Mouse (Mus musculus) bone marrow, adult 2 months (tissue): ENCODE data around the gene Gpr146.

Experiments used
- CTCF ChIP-seq: fragments of 200-500 bp; IDR thresholded peaks from 2 replicates; pipeline ENCODE4 v1.5.1; 2011; ENCODE audit warnings: low read length, control low read depth; ENCODE audit not compliant: control insufficient read depth, insufficient read depth
- POLR2A ChIP-seq: fragments of 200-500 bp; IDR thresholded peaks from 2 replicates; pipeline ENCODE4 v1.6.1; 2011; ENCODE audit warnings: low read depth, mild to moderate bottlenecking, control low read depth, low read length, borderline replicate concordance; ENCODE audit not compliant: control insufficient read depth

- TF ChIP-seq CTCF (no peak), POLR2A (no peak)
Observed at GRCm38 (mm10) chr5:139371118-139371517, 6.4 kb upstream of the Gpr146 start.
